Mouse (Mus musculus): ENCODE results near the gene Btnl1.
A peak's percentile ranks its signal among the peaks of the same experiment; 100 is the strongest.

The Btnl1 gene

GRCm38 (mm10) chr17:34386656-34387055, 9.7 kb downstream of the Btnl1 start:
- no peak for DNase-seq

- peak; percentile 34 for DNase-seq
Measured at GRCm38 (mm10) chr17:34388513-34388912, 11.6 kb downstream of the Btnl1 start.

GRCm38 (mm10) chr17:34391507-34391906, 14.6 kb downstream of the Btnl1 start:
- DNase-seq = no peak

GRCm38 (mm10) chr17:34392321-34392720, 15.4 kb downstream of the Btnl1 start:
- peak; percentile 79 for DNase-seq

- DNase-seq = no peak
Measured at GRCm38 (mm10) chr17:34397357-34397756, 20.4 kb downstream of the Btnl1 start.

- peak; percentile 77 for DNase-seq
Measured at GRCm38 (mm10) chr17:34398058-34398710, 21.3 kb downstream of the Btnl1 start.

GRCm38 (mm10) chr17:34398711-34399393, 21.9 kb downstream of the Btnl1 start, which contains the start of gene BC051142:
BC051142 (plus strand) TSS chr17:34398820.
- DNase-seq = peak; percentile 88

GRCm38 (mm10) chr17:34399394-34399715, 22.4 kb downstream of the Btnl1 start:
- no peak for DNase-seq

- DNase-seq = peak; percentile 72
Measured at GRCm38 (mm10) chr17:34411117-34411516, 34.2 kb downstream of the Btnl1 start.

GRCm38 (mm10) chr17:34420014-34420413, 43.1 kb downstream of the Btnl1 start:
- no peak for DNase-seq

GRCm38 (mm10) chr17:34427597-34427996, 50.7 kb downstream of the Btnl1 start:
- no peak for DNase-seq
